Mouse (Mus musculus): ENCODE data around the gene Rpp14.

GRCm38 (mm10) chr14:8062537-8063301 is 17.4 kb upstream of the Rpp14 start:
- no peak for TF ChIP-seq CTCF (IDR thresholded peaks at IDR 0.05; ENCODE audit: borderline replicate concordance, insufficient read depth, low read depth, low read length)
- no peak for TF ChIP-seq POLR2A (IDR thresholded peaks at IDR 0.05; ENCODE audit: borderline replicate concordance, insufficient read depth, low read length)

Data from cerebellum, adult 2 months (tissue).